Mouse (Mus musculus) limb, embryonic 13.5 days (tissue): ENCODE measurements around the gene Tmtc1. TPM values are rescaled to one million over a fixed set of nuclear protein-coding genes. Genes with fewer than 3 reads are reported as not detected.

Source experiments
- ATAC-seq: fragments of 200-750 bp; cut with Nextera tagmentation; 2 replicates; pipeline ENCODE4 v1.8.0; 2017; ENCODE audit warnings: low read depth, moderate number of reproducible peaks, moderate TSS enrichment; ENCODE audit not compliant: low FRiP score
- H3K27ac ChIP-seq: fragments of 300-500 bp; sonication (generic); 2 replicates; pipeline ENCODE4 v1.5.1; 2015; ENCODE audit warnings: inconsistent platforms, mild to moderate bottlenecking, moderate library complexity
- H3K27me3 ChIP-seq: fragments of 300-500 bp; sonication (generic); 2 replicates; pipeline ENCODE4 v1.6.1; 2015; ENCODE audit warnings: mild to moderate bottlenecking, inconsistent platforms
- H3K36me3 ChIP-seq: fragments of 300-500 bp; sonication (generic); 2 replicates; pipeline ENCODE4 v1.6.1; 2015; ENCODE audit warnings: inconsistent platforms, mild to moderate bottlenecking, moderate library complexity
- H3K4me1 ChIP-seq: fragments of 300-500 bp; sonication (generic); 2 replicates; pipeline ENCODE4 v1.6.1; 2015; ENCODE audit warnings: inconsistent platforms
- H3K4me2 ChIP-seq: fragments of 300-500 bp; sonication (generic); replicated peaks from 2 replicates; pipeline ENCODE4 v1.6.1; 2015; ENCODE audit warnings: inconsistent platforms, mild to moderate bottlenecking, moderate library complexity
- H3K4me3 ChIP-seq: fragments of 300-500 bp; sonication (generic); 2 replicates; pipeline ENCODE4 v1.5.1; 2015; ENCODE audit warnings: moderate library complexity, mild to moderate bottlenecking, inconsistent platforms
- H3K9ac ChIP-seq: fragments of 300-500 bp; sonication (generic); 2 replicates; pipeline ENCODE4 v1.6.1; 2015; ENCODE audit warnings: mild to moderate bottlenecking, inconsistent platforms
- H3K9me3 ChIP-seq: fragments of 300-500 bp; sonication (generic); 2 replicates; pipeline ENCODE4 v1.6.1; 2016; ENCODE audit warnings: inconsistent platforms
- WGBS: fragments of 180-500 bp; shearing (Covaris S2); methylation state at CpG from one replicate; pipeline ENCODE4 v1.1.7; 2015; 5-methylcytosine and 5-hydroxymethylcytosine counted together
- polyA plus RNA-seq: library from polyadenylated mRNA; unstranded; fragments of >200 nt; fragmentation: Nextera tagmentation; extraction: Ambion mirVana; gene quantifications from 2 replicates; pipeline ENCODE4 v1.2.1, GENCODE M21; 2015

Gene Tmtc1
- polyA plus RNA-seq, 1 experiment from 2014 or later, result 1.2 TPM

- Histone ChIP-seq H3K4me3 (no peak overlapping the region), H3K4me2 (no peak overlapping the region), H3K27me3 (no peaks in the 10 kb centered on the region), H3K27ac (no peak overlapping the region), H3K4me1 (peaks cover 19% of the 10 kb centered on the region), H3K9ac (no peak overlapping the region), H3K36me3 (no peaks in the 10 kb centered on the region), H3K9me3 (no peaks in the 10 kb centered on the region)
- WGBS, result 38% methylated on average over 4 of the region's 4 CpGs
- ATAC-seq, result no peak
Observed at GRCm38 (mm10) chr6:148390630-148391276, 53.4 kb downstream of the Tmtc1 start.

GRCm38 (mm10) chr6:148387990-148388389 is 56.2 kb downstream of the Tmtc1 start:
- H3K27me3 ChIP-seq, result no peaks in the 10 kb centered on the region
- ATAC-seq, result no peak
- 48% methylated on average over 1 of the region's 1 CpGs for WGBS
- H3K9me3 ChIP-seq, result no peaks in the 10 kb centered on the region
- H3K4me1 ChIP-seq, result peaks cover 19% of the 10 kb centered on the region
- H3K9ac ChIP-seq, result no peak overlapping the region
- H3K4me3 ChIP-seq, result no peak overlapping the region
- no peaks in the 10 kb centered on the region for H3K36me3 ChIP-seq
- no peak overlapping the region for H3K27ac ChIP-seq
- no peak overlapping the region for H3K4me2 ChIP-seq

DNA sequence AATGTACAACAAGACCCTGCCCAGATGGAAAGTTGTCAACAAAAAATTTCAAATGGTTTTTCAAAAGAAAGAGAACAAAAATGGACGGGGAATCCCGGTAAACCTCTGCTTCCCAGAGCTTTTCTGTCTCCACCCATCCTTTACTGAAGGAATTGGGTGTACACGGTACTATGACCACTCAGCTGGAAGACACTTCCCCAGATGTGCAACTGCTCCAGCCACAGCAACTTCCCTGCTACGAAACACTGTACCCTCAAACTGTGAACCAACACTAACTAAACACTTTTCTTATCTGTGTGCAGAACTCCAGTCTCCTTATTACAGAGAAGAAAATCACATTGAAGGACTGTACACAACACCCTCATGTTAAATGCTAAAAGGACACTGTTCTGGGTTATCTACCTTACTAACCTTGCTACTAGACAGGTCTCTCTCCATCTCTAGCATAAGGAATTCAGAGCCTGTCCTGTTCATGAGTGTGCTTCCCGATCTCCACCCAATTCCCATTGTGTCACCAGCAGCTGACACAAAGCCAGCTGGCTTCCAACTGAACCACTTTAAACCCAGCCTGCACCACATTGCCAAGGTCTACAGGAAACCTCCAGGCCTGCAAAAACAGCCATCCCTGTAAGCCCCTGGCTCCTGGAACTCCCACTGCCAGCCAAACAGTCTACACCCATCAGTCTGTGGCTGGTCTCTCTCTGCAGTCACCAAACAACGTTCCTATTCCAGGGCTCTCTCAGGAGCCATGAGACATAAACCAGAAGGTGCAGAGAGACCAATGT is 59.9 kb downstream of the Tmtc1 start:
- 73% methylated on average over 6 of the region's 6 CpGs for WGBS
- no peak for ATAC-seq
- Histone ChIP-seq H3K36me3 (no peaks in the 10 kb centered on the region), H3K4me2 (no peak overlapping the region), H3K27ac (no peak overlapping the region), H3K4me3 (no peak overlapping the region), H3K9ac (no peak overlapping the region), H3K27me3 (no peaks in the 10 kb centered on the region), H3K4me1 (no peaks in the 10 kb centered on the region), H3K9me3 (no peaks in the 10 kb centered on the region)

DNA sequence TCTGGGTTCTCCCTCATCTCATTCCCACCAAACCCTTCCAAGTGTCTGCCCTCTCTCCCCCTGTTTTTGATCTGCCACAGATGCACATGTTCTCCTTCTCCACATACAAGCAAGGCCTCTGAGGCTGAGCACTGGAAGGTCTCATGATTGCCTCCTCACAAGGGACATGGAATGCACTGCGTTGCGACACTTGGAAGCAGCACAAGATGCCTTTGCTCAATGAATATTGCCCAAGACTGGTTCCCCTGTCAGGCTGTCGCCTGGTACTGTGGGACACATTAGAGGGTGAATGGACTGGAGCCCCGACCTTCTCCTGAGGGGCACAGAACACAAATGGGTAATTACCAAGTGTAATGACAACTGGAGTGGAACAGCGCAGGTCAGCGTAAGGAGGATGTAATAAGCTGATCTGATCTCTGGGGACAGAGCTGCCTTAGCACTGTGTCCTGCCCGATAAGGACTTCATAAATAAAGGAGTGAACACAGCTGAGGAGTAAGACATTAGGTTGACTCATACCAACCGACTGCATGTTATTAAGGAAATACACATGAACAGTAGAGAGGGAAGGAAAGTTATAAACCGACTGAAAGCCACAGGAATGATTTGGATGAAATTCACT is 62.9 kb downstream of the Tmtc1 start:
- no peak overlapping the region for H3K9ac ChIP-seq
- H3K4me1 ChIP-seq, result no peaks in the 10 kb centered on the region
- H3K27ac ChIP-seq, result no peak overlapping the region
- no peak overlapping the region for H3K4me2 ChIP-seq
- H3K27me3 ChIP-seq, result no peaks in the 10 kb centered on the region
- no peak overlapping the region for H3K4me3 ChIP-seq
- 0 out of 2 replicates have a peak, but pooled peaks cover 7% of the 10 kb centered on the region for H3K9me3 ChIP-seq
- ATAC-seq, result no peak
- WGBS, result 82% methylated on average over 9 of the region's 9 CpGs
- H3K36me3 ChIP-seq, result no peaks in the 10 kb centered on the region

GRCm38 (mm10) chr6:148375618-148376209 is 68.5 kb downstream of the Tmtc1 start:
- Histone ChIP-seq H3K4me2 (no peak overlapping the region), H3K9me3 (0 out of 2 replicates have a peak, but pooled peaks cover 7% of the 10 kb centered on the region), H3K4me3 (no peak overlapping the region), H3K27ac (no peak overlapping the region), H3K4me1 (0 out of 2 replicates have a peak, but pooled peaks cover 5% of the 10 kb centered on the region), H3K9ac (no peak overlapping the region), H3K36me3 (no peaks in the 10 kb centered on the region), H3K27me3 (no peaks in the 10 kb centered on the region)
- no peak; the same call in 1 of the 2 replicates for ATAC-seq
- WGBS, result 65% methylated on average over 3 of the region's 3 CpGs

DNA sequence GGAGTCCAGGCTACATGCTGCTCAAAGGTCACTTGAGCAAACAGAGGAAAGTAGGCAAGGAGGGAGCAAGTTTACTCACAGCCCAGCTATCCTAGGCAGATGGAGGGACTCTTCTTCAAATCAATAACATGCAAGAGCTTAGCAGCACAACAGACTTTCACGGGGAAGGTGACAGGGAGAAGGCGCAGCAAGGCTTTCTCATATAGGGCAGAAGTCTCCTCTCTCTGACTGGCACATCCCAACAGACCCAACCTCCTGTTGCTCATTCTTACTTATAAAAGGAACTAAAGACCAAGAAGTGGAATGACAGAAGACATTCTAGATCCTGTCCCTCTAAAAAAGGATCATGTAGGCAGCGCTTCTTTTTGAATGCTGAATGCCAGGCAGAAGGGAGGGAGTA is 69.2 kb downstream of the Tmtc1 start:
- H3K27me3 ChIP-seq, result no peaks in the 10 kb centered on the region
- H3K4me1 ChIP-seq, result 0 out of 2 replicates have a peak, but pooled peaks cover 5% of the 10 kb centered on the region
- no peak overlapping the region for H3K27ac ChIP-seq
- no peak overlapping the region for H3K4me2 ChIP-seq
- WGBS, result 66% methylated on average over 3 of the region's 3 CpGs
- no peak overlapping the region for H3K4me3 ChIP-seq
- no peaks in the 10 kb centered on the region for H3K36me3 ChIP-seq
- H3K9me3 ChIP-seq, result 0 out of 2 replicates have a peak, but pooled peaks cover 7% of the 10 kb centered on the region
- ATAC-seq, result no peak
- H3K9ac ChIP-seq, result no peak overlapping the region

DNA sequence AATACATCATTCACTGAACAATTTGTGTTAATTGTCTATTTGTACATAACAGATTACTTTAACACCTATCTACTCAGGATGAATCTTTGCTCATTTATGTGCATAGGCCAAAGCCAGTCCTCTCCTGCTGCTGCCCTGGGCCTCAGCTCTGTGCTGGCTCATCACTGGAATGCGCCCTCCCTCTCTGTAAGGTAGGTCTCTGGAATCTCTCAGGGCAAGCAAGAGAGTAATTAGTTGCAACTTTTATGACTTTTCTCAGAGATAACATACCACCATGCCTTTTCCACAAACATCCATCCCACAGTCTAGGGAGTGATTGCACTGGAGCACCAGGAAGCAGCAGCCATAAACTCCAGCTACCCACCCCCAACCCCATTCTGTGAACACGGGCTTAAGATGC is 70.7 kb downstream of the Tmtc1 start:
- H3K4me2 ChIP-seq, result no peak overlapping the region
- ATAC-seq, result no peak
- H3K9me3 ChIP-seq, result 0 out of 2 replicates have a peak, but pooled peaks cover 7% of the 10 kb centered on the region
- H3K9ac ChIP-seq, result no peak overlapping the region
- no peaks in the 10 kb centered on the region for H3K27me3 ChIP-seq
- 0 out of 2 replicates have a peak, but pooled peaks cover 5% of the 10 kb centered on the region for H3K4me1 ChIP-seq
- no peaks in the 10 kb centered on the region for H3K36me3 ChIP-seq
- H3K27ac ChIP-seq, result no peak overlapping the region
- H3K4me3 ChIP-seq, result no peak overlapping the region
- 29% methylated on average over 2 of the region's 2 CpGs for whole genome bisulfite sequencing

- Histone ChIP-seq H3K4me3 (no peak overlapping the region), H3K36me3 (no peaks in the 10 kb centered on the region)
Observed at GRCm38 (mm10) chr6:148371223-148371622, 73.0 kb downstream of the Tmtc1 start.

DNA sequence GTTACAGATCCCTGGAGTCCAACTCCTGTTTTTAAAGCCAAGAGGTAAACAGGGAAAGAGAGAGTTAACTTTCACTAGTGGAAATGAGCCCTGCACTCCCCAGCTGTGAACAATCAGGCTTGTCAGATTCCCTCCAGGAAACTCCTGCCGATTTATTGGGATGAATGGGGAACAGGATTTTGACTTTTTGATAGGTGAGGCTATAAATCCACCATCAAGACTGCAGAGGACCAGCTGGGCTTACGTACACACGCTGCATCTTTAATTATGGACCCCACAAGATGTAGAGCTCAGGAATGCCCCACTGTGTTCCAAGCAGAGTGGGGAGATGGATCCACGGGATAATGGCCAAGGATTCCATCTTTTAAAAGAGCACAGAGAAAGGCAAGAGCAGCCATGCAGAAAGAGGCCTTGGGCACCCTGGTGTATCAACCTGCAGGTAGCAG is 77.1 kb downstream of the Tmtc1 start:
- no peaks in the 10 kb centered on the region for H3K36me3 ChIP-seq
- H3K9me3 ChIP-seq, result no peaks in the 10 kb centered on the region
- H3K27ac ChIP-seq, result no peak overlapping the region
- H3K27me3 ChIP-seq, result peaks cover 4% of the 10 kb centered on the region; the same call in 1 of the 2 replicates
- H3K9ac ChIP-seq, result no peak overlapping the region
- H3K4me1 ChIP-seq, result peaks cover 12% of the 10 kb centered on the region
- H3K4me3 ChIP-seq, result no peak overlapping the region
- peak; percentile 78 for ATAC-seq
- 5% methylated on average over 4 of the region's 4 CpGs for WGBS
- no peak overlapping the region for H3K4me2 ChIP-seq

More at GRCm38 (mm10) chr6:148371223-148371622, 73.0 kb downstream of the Tmtc1 start:
- H3K27me3 ChIP-seq, result no peaks in the 10 kb centered on the region
- no peaks in the 10 kb centered on the region for H3K9me3 ChIP-seq
- no peak for ATAC-seq
- no peak overlapping the region for H3K27ac ChIP-seq
- H3K4me2 ChIP-seq, result no peak overlapping the region
- H3K9ac ChIP-seq, result no peak overlapping the region
- H3K4me1 ChIP-seq, result peaks cover 17% of the 10 kb centered on the region

GRCm38 (mm10) chr6:148366629-148367028 is 77.6 kb downstream of the Tmtc1 start:
- peaks cover 12% of the 10 kb centered on the region for H3K4me1 ChIP-seq
- no peak overlapping the region for H3K4me2 ChIP-seq
- peaks cover 4% of the 10 kb centered on the region; the same call in 1 of the 2 replicates for H3K27me3 ChIP-seq
- no peaks in the 10 kb centered on the region for H3K36me3 ChIP-seq
- no peak overlapping the region for H3K27ac ChIP-seq
- WGBS, result 62% methylated on average over 1 of the region's 1 CpGs
- ATAC-seq, result peak; percentile 17; the same call in 1 of the 2 replicates
- H3K4me3 ChIP-seq, result no peak overlapping the region
- H3K9ac ChIP-seq, result no peak overlapping the region
- H3K9me3 ChIP-seq, result no peaks in the 10 kb centered on the region

GRCm38 (mm10) chr6:148363162-148363561 is 81.0 kb downstream of the Tmtc1 start:
- no peak overlapping the region for H3K27ac ChIP-seq
- H3K4me2 ChIP-seq, result no peak overlapping the region
- H3K27me3 ChIP-seq, result peaks cover 4% of the 10 kb centered on the region; the same call in 1 of the 2 replicates
- 84% methylated on average over 1 of the region's 1 CpGs for WGBS
- peaks cover 17% of the 10 kb centered on the region for H3K4me1 ChIP-seq
- H3K4me3 ChIP-seq, result no peak overlapping the region
- no peak overlapping the region for H3K9ac ChIP-seq
- no peaks in the 10 kb centered on the region for H3K9me3 ChIP-seq
- H3K36me3 ChIP-seq, result no peaks in the 10 kb centered on the region
- ATAC-seq, result no peak

DNA sequence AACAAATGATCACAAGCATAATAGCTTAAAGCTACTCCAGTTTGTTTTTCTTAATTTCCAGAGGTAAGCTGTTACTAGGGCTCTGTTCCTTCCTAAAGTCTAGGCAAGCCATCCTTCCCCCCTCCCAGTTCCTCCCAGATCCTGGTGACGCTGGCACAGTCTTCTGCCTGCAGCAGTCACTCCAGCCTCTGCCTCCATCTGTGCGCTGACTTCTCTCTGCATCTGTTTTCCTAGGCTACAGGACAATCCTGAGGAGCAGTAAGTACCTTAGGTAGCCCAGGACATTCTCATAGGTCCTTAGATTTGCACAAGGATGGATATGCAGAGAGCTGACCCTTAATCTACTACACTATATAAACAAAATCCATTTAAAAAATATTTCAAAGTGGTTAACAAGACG is 81.7 kb downstream of the Tmtc1 start:
- Histone ChIP-seq H3K27me3 (peaks cover 4% of the 10 kb centered on the region; the same call in 1 of the 2 replicates), H3K36me3 (no peaks in the 10 kb centered on the region; the same call in 1 of the 2 replicates), H3K4me3 (no peak overlapping the region), H3K4me1 (peaks cover 16% of the 10 kb centered on the region), H3K9me3 (no peaks in the 10 kb centered on the region), H3K9ac (no peak overlapping the region), H3K4me2 (no peak overlapping the region), H3K27ac (no peak overlapping the region)
- 66% methylated on average over 3 of the region's 3 CpGs for WGBS
- no peak for ATAC-seq
